ENCODE assay signal across 22 mouse cellular contexts in genomic region chr9:31418821-31419220, GRCm38 (mm10). TPM values are rescaled to one million over a fixed set of nuclear protein-coding genes. Genes with fewer than 3 reads are reported as not detected.
DNase-seq lines count a peak whose midpoint lies in the region; ATAC-seq lines count a peak whose summit lies in the region.
"Had no signal": no experiment of that assay in that cellular context is flagged by ENCODE, and none has a peak within 500 bp of the region (broad histone marks: within the 10 kb centered on the region; RNA-seq: fewer than 3 reads in every experiment).

No protein-coding gene starts in this region.

- peak; percentile 49 for ATAC-seq in megakaryocyte, adult 5-6 weeks (ENCODE audit: poor library complexity, severe bottlenecking)
- ATAC-seq: forebrain, embryonic 15.5 days; hindbrain, embryonic 16.5 days; intestine, embryonic 16.5 days; midbrain, embryonic 15.5 days; Patski had no signal

- peak; percentile 47 to 57 for DNase-seq in spleen, postnatal 36 days (ENCODE audit: low spot score in 2 of 2)
- DNase-seq in spleen, postnatal 4 days (ENCODE audit: low spot score in 2 of 2): no peak
- peak; percentile 50 for DNase-seq in ZHBTc4 (ENCODE audit: low read depth, low spot score)
- no peak for DNase-seq in c-Kit-positive CD71-positive TER-119-positive erythroid progenitor cells, embryonic 14.5 days (ENCODE audit: low spot score)
- DNase-seq in adrenal gland, postnatal 14 days: no peak
- no peak for DNase-seq in cerebellum, adult 18-20 months
- DNase-seq: adrenal gland, adult 2 months; cerebellum, adult 9-10 months; kidney, postnatal 25 days; lung, adult 18-20 months; retina, postnatal 1 day; right cerebral cortex, postnatal 25 days; spleen, adult 18-20 months; thymus, adult 2 months; thymus, postnatal 4 days had no signal

RNA-seq across cellular contexts. Expression of gene Nfrkb, which starts 32.8 kb away (rescaled TPM):
- 12.9 and 14.5 TPM in 2 replicates for total RNA-seq in megakaryocyte, adult 5-6 weeks (2015)
- total RNA-seq in megakaryocyte, adult 5-6 weeks (2017): 13.5 and 17.1 TPM in 2 replicates
- total RNA-seq in adrenal gland, postnatal 14 days (2021): 23.7 and 27.6 TPM in 2 replicates

RNA-seq across cellular contexts. Expression of gene Tmem45b, which starts 45.4 kb away (rescaled TPM):
- total RNA-seq in megakaryocyte, adult 5-6 weeks (2015): not detected in 2 replicates
- total RNA-seq in megakaryocyte, adult 5-6 weeks (2017): not detected in 2 replicates
- total RNA-seq in adrenal gland, postnatal 14 days (2021): 52.2 and 71.6 TPM in 2 replicates
- total RNA-seq: megakaryocyte-erythroid progenitor cell, adult 5-6 weeks had no signal

Comparison
In these comparisons a context has a peak if more than half of its experiments do, and no peak if none do; other contexts are left out.
1. DNase-seq: peak in spleen, postnatal 36 days (2 of 2) and ZHBTc4 (single experiment); none in spleen, postnatal 4 days (0 of 2), c-Kit-positive CD71-positive TER-119-positive erythroid progenitor cells, embryonic 14.5 days (single experiment), adrenal gland, postnatal 14 days (single experiment) and cerebellum, adult 18-20 months (0 of 2).
2. RNA of gene Tmem45b, which starts 45.4 kb away (total RNA-seq): 52.2 to 71.6 TPM in adrenal gland, postnatal 14 days; not detected in megakaryocyte, adult 5-6 weeks; every median in the first group is over 10 times any median in the second.